ENCODE assay signal across 9 mouse cellular contexts in the genomic region with DNA sequence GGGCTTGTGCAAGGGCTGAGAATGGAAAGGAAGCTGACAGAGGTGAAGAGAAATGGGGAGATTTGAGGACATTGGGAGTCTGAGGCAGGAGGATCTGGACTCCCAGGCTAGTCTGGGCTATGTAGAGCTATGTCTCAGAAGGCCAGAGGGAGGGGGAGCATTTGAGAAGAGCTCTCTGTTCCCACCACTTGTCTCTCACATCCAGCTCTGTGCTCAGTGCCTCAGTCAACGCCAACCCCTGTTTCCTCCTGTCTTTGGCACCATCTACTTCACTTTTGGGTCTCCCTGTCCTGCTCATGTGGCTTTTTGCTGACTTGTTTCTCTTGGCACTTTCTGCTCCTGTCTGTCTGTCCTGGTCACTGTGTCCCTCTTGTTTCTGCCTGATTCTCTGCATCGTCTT. TPM values are rescaled to one million over a fixed set of nuclear protein-coding genes. Genes with fewer than 3 reads are reported as not detected.
DNase-seq lines count a peak whose midpoint lies in the region; ATAC-seq lines count a peak whose summit lies in the region.
"Had no signal": no experiment of that assay in that cellular context is flagged by ENCODE, and none has a peak within 500 bp of the region (broad histone marks: within the 10 kb centered on the region; RNA-seq: fewer than 3 reads in every experiment).

No protein-coding gene starts in this region.

- H3K27me3 ChIP-seq in heart, embryonic 15.5 days: peaks cover 4% of the 10 kb centered on the region; the same call in 1 of the 2 replicates
- H3K27me3 ChIP-seq in hindbrain, embryonic 12.5 days: peaks cover 8% of the 10 kb centered on the region; the same call in 1 of the 2 replicates
- peaks cover 11% of the 10 kb centered on the region for H3K27me3 ChIP-seq in midbrain, embryonic 12.5 days

- peak overlapping the region; percentile 59 for H3K4me2 ChIP-seq in heart, embryonic 15.5 days
- H3K4me2 ChIP-seq in hindbrain, embryonic 12.5 days (replicated peaks): peak overlapping the region; percentile 43
- peak overlapping the region; percentile 42 for H3K4me2 ChIP-seq in midbrain, embryonic 12.5 days (replicated peaks)

- H3K4me1 ChIP-seq in heart, embryonic 15.5 days (replicated peaks): peaks cover 26% of the 10 kb centered on the region
- no peaks in the 10 kb centered on the region for H3K4me1 ChIP-seq in brown adipose tissue, adult 24 weeks (ENCODE audit: control insufficient read depth, insufficient read depth, insufficient read length, low read length)
- peaks cover 18% of the 10 kb centered on the region for H3K4me1 ChIP-seq in hindbrain, embryonic 12.5 days
- peaks cover 18% of the 10 kb centered on the region for H3K4me1 ChIP-seq in midbrain, embryonic 12.5 days

- H3K9ac ChIP-seq in heart, embryonic 15.5 days: peak overlapping the region; percentile 14; the same call in 1 of the 2 replicates
- H3K9ac ChIP-seq in hindbrain, embryonic 12.5 days: peak overlapping the region; percentile 13; the same call in 1 of the 2 replicates
- H3K9ac ChIP-seq in midbrain, embryonic 12.5 days (replicated peaks): 0 out of 2 replicates have a peak overlapping the region, but pooled peaks have one; percentile 25

- no peak for DNase-seq in heart, adult 18-20 months
- DNase-seq in left cerebral cortex, adult 9 months (ENCODE audit: low spot score in 2 of 2): no peak
- no peak for DNase-seq in adrenal gland, adult 2 months

- peak overlapping the region; percentile 10; the same call in 1 of the 2 replicates for H3K27ac ChIP-seq in heart, embryonic 15.5 days
- peak overlapping the region; percentile 40 for H3K27ac ChIP-seq in brown adipose tissue, adult 24 weeks (replicated peaks; ENCODE audit: low read depth, low read length)
- H3K27ac ChIP-seq in hindbrain, embryonic 12.5 days: no peak overlapping the region
- no peak overlapping the region for H3K27ac ChIP-seq in midbrain, embryonic 12.5 days (replicated peaks)

- ATAC-seq in heart, embryonic 15.5 days (replicated peaks; ENCODE audit: insufficient number of reproducible peaks, insufficient read depth, low FRiP score, low read depth): no peak
- ATAC-seq in hindbrain, embryonic 12.5 days (ENCODE audit: low FRiP score): no peak
- ATAC-seq in midbrain, embryonic 12.5 days (ENCODE audit: low FRiP score, low read depth): no peak
- ATAC-seq in CD4-positive, CD25-positive, alpha-beta regulatory T cell, adult 4 months: no peak

- H3K36me3 ChIP-seq in heart, embryonic 15.5 days: no peaks in the 10 kb centered on the region
- H3K36me3 ChIP-seq in hindbrain, embryonic 12.5 days: no peaks in the 10 kb centered on the region
- no peaks in the 10 kb centered on the region for H3K36me3 ChIP-seq in midbrain, embryonic 12.5 days
- H3K36me3 ChIP-seq: G1E had no signal

- H3K4me3 ChIP-seq in heart, embryonic 15.5 days: peak overlapping the region; percentile 37
- peak overlapping the region; percentile 63 for H3K4me3 ChIP-seq in brown adipose tissue, adult 24 weeks (ENCODE audit: insufficient read depth, low read depth, low read length)
- H3K4me3 ChIP-seq in hindbrain, embryonic 12.5 days: no peak overlapping the region
- H3K4me3 ChIP-seq in midbrain, embryonic 12.5 days: 0 out of 2 replicates have a peak overlapping the region, but pooled peaks have one; percentile 17

- WGBS in heart, embryonic 15.5 days: 41% methylated on average over 2 of the region's 2 CpGs
- WGBS in hindbrain, embryonic 12.5 days: 41% methylated on average over 2 of the region's 2 CpGs
- WGBS in midbrain, embryonic 12.5 days: 49% methylated on average over 2 of the region's 2 CpGs

- no peaks in the 10 kb centered on the region for H3K9me3 ChIP-seq in heart, embryonic 15.5 days (replicated peaks)
- no peaks in the 10 kb centered on the region for H3K9me3 ChIP-seq in hindbrain, embryonic 12.5 days (replicated peaks)
- no peaks in the 10 kb centered on the region for H3K9me3 ChIP-seq in midbrain, embryonic 12.5 days
- H3K9me3 ChIP-seq: G1E had no signal

RNA-seq across cellular contexts. Expression of a gene that starts 0.6 kb away (rescaled TPM):
- polyA plus RNA-seq in heart, embryonic 15.5 days (2015; fragmentation: Nextera tagmentation; extraction: Ambion mirVana): 2.2 and 2.4 TPM in 2 replicates
- total RNA-seq in heart, adult 18-20 months (2021): under 1 TPM in 1 of 2 experiments, not detected in 1; 0.57 TPM
- polyA plus RNA-seq in brown adipose tissue, adult 24 weeks (2012; ENCODE audit: insufficient read depth, insufficient read length, missing spikeins): 3.0 TPM in 1 of 2 replicates, not detected in the other
- 2.1 and 2.3 TPM in 2 replicates for polyA plus RNA-seq in hindbrain, embryonic 12.5 days (2016; fragmentation: Nextera tagmentation; extraction: Ambion mirVana)
- polyA plus RNA-seq in midbrain, embryonic 12.5 days (2016; fragmentation: Nextera tagmentation; extraction: Ambion mirVana): 1.1 and 1.7 TPM in 2 replicates
- not detected for polyA plus RNA-seq in CD4-positive, CD25-positive, alpha-beta regulatory T cell, adult 4 months (2017; shearing (Covaris generic))
- under 1 TPM in 1 of 2 experiments, not detected in 1; 0.45 TPM for total RNA-seq in adrenal gland, adult 2 months (2021)
- 0.57 and 1.1 TPM in 2 replicates for polyA plus RNA-seq in adrenal gland, adult 2 months (2012; rRNA removed)
- total RNA-seq: G1E had no signal

RNA-seq across cellular contexts. Expression of a gene that starts 0.6 kb away (rescaled TPM):
- 0.29 and 0.31 TPM in 2 replicates for polyA plus RNA-seq in heart, embryonic 15.5 days (2015; fragmentation: Nextera tagmentation; extraction: Ambion mirVana)
- not detected for total RNA-seq in heart, adult 18-20 months (2021)
- not detected in 2 replicates for polyA plus RNA-seq in brown adipose tissue, adult 24 weeks (2012; ENCODE audit: insufficient read depth, insufficient read length, missing spikeins)
- polyA plus RNA-seq in hindbrain, embryonic 12.5 days (2016; fragmentation: Nextera tagmentation; extraction: Ambion mirVana): not detected in 2 replicates
- 0.24 TPM in 1 of 2 replicates, not detected in the other for polyA plus RNA-seq in midbrain, embryonic 12.5 days (2016; fragmentation: Nextera tagmentation; extraction: Ambion mirVana)
- not detected for polyA plus RNA-seq in CD4-positive, CD25-positive, alpha-beta regulatory T cell, adult 4 months (2017; shearing (Covaris generic))
- total RNA-seq in adrenal gland, adult 2 months (2021): not detected
- polyA plus RNA-seq in adrenal gland, adult 2 months (2012; rRNA removed): 0.21 and 0.34 TPM in 2 replicates
- total RNA-seq: G1E had no signal

RNA-seq across cellular contexts. Expression of a gene that starts 8.1 kb away (rescaled TPM):
- 0.16 and 0.29 TPM in 2 replicates for polyA plus RNA-seq in heart, embryonic 15.5 days (2015; fragmentation: Nextera tagmentation; extraction: Ambion mirVana)
- total RNA-seq in heart, adult 18-20 months (2021): not detected
- not detected in 2 replicates for polyA plus RNA-seq in brown adipose tissue, adult 24 weeks (2012; ENCODE audit: insufficient read depth, insufficient read length, missing spikeins)
- polyA plus RNA-seq in hindbrain, embryonic 12.5 days (2016; fragmentation: Nextera tagmentation; extraction: Ambion mirVana): 0.47 and 0.62 TPM in 2 replicates
- polyA plus RNA-seq in midbrain, embryonic 12.5 days (2016; fragmentation: Nextera tagmentation; extraction: Ambion mirVana): 0.47 TPM in 2 replicates
- polyA plus RNA-seq in CD4-positive, CD25-positive, alpha-beta regulatory T cell, adult 4 months (2017; shearing (Covaris generic)): not detected
- total RNA-seq in adrenal gland, adult 2 months (2021): not detected
- not detected in 2 replicates for polyA plus RNA-seq in adrenal gland, adult 2 months (2012; rRNA removed)

RNA-seq across cellular contexts. Expression of a gene that starts 11.3 kb away (rescaled TPM):
- polyA plus RNA-seq in heart, embryonic 15.5 days (2015; fragmentation: Nextera tagmentation; extraction: Ambion mirVana): 0.77 and 0.81 TPM in 2 replicates
- total RNA-seq in heart, adult 18-20 months (2021): under 1 TPM; 0.31 to 0.87 TPM
- not detected in 2 replicates for polyA plus RNA-seq in brown adipose tissue, adult 24 weeks (2012; ENCODE audit: insufficient read depth, insufficient read length, missing spikeins)
- polyA plus RNA-seq in hindbrain, embryonic 12.5 days (2016; fragmentation: Nextera tagmentation; extraction: Ambion mirVana): 0.46 and 0.52 TPM in 2 replicates
- polyA plus RNA-seq in midbrain, embryonic 12.5 days (2016; fragmentation: Nextera tagmentation; extraction: Ambion mirVana): 0.52 and 0.93 TPM in 2 replicates
- not detected for polyA plus RNA-seq in CD4-positive, CD25-positive, alpha-beta regulatory T cell, adult 4 months (2017; shearing (Covaris generic))
- not detected for total RNA-seq in adrenal gland, adult 2 months (2021)
- polyA plus RNA-seq in adrenal gland, adult 2 months (2012; rRNA removed): 0.06 TPM in 1 of 2 replicates, not detected in the other
- total RNA-seq: G1E had no signal
- polyA plus RNA-seq: G1E had no signal

RNA-seq across cellular contexts. Expression of a gene that starts 11.8 kb away (rescaled TPM):
- 64.7 and 80.1 TPM in 2 replicates for polyA plus RNA-seq in heart, embryonic 15.5 days (2015; fragmentation: Nextera tagmentation; extraction: Ambion mirVana)
- total RNA-seq in heart, adult 18-20 months (2021): 10 to 100 TPM; 55.1 to 59.5 TPM
- 43.3 and 44.8 TPM in 2 replicates for polyA plus RNA-seq in brown adipose tissue, adult 24 weeks (2012; ENCODE audit: insufficient read depth, insufficient read length, missing spikeins)
- 78.6 and 81.1 TPM in 2 replicates for polyA plus RNA-seq in hindbrain, embryonic 12.5 days (2016; fragmentation: Nextera tagmentation; extraction: Ambion mirVana)
- polyA plus RNA-seq in midbrain, embryonic 12.5 days (2016; fragmentation: Nextera tagmentation; extraction: Ambion mirVana): 69.0 and 72.3 TPM in 2 replicates
- polyA plus RNA-seq in CD4-positive, CD25-positive, alpha-beta regulatory T cell, adult 4 months (2017; shearing (Covaris generic)): 10 to 100 TPM; 23.5 to 27.2 TPM
- total RNA-seq in adrenal gland, adult 2 months (2021): 10 to 100 TPM; 71.8 to 95.8 TPM
- polyA plus RNA-seq in adrenal gland, adult 2 months (2012; rRNA removed): 219 and 291 TPM in 2 replicates

Comparison
In these comparisons a context has a peak if more than half of its experiments do, and no peak if none do; other contexts are left out.
1. H3K27ac ChIP-seq: peak in heart, embryonic 15.5 days (single experiment) and brown adipose tissue, adult 24 weeks (single experiment); none in hindbrain, embryonic 12.5 days (single experiment) and midbrain, embryonic 12.5 days (single experiment).
2. Peak in every context shown above with its lines, with median percentiles within 50 percentile points of each other: H3K4me2 ChIP-seq and H3K9ac ChIP-seq.